Mouse (Mus musculus) embryonic stem cell, embryonic (primary cell): ENCODE measurements at regions not wholly inside any gene's neighbourhood (a gene's known extent, or its start where the extent isn't known, plus 50 kb on each side); places are given as distances from the start of the nearest gene placed in this dataset.

Experiments
- CTCF ChIA-PET, 4 experiments: fragments of 300-600 bp in 2 of 4; fragments of 350-600 bp in 2 of 4; sonication (Branson Sonifier 250); formaldehyde crosslinking; loops; one replicate each; lab custom pipeline; 2022; ENCODE audit warnings: inconsistent platforms in 2 of 4; lab: Charles Lee
- POLR2A ChIA-PET, 4 experiments: fragments of 300-600 bp in 2 of 4; fragments of 350-600 bp in 2 of 4; sonication (Branson Sonifier 250); formaldehyde crosslinking; loops; one replicate each; lab custom pipeline; 2022; ENCODE audit warnings: antibody characterized with exemption in 4 of 4, inconsistent platforms in 1 of 4; lab: Charles Lee

DNA sequence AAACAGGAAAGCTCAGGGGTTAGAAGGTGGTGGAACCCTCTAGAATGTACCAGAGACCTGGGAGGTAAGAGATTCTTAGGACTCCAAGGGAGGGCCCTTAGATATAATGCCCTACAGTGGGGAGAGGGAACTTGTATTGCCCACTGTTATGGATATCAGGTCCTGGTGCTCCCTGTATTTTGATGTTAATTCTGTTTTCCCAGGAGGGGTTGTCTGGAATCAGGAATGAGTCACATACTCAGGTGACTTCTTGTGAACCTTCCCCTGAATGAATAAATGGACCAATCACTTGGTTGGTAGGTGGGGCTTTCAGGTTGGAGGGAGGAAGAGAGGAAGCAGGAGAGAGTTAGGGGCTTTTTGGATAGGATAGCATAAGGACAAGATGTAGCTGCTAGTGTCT lies 533.8 kb upstream of the Htr2c start:
- ChIA-PET POLR2A (no interaction called here), CTCF (no interaction called here)

DNA sequence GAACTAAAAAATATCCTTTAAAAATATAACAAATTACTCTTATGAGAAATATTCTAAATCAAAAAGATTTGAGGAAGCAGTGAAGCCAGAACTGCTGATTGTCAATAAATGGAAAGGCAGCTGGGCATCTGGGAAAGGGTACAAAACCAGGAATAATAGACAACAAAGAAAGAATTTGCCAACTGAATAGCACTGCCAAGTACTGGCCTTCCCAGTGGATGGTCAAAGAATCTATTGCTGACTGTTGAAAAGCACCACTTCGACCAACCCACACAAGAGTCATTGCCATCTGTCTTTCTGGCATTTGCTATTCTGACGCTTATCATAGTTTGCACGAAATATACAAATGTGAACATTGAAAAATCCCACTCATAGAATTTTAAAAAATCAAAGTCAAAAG lies 502.4 kb upstream of the Htr2c start:
- CTCF ChIA-PET: no interaction called here
- POLR2A ChIA-PET: no interaction called here

DNA sequence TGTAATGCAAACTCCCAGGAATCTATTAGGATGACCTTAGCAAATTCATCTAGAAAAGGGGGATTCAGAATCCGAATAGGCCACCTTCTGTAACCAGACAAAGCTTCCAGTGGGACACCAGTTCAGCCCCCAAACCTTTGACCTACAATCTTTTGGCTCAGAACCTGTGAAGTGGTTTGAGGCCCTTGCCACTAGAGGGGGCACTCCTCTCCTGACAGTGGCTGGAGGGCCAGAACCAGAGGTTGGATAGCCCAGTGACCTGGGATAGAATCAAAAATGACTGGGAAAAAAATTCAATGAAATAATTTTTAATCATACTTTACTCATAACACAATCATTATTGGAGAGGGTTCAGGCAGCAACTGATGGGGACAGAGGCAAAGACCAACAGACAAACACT lies 484.7 kb upstream of the Htr2c start:
- POLR2A ChIA-PET: no interaction called here

DNA sequence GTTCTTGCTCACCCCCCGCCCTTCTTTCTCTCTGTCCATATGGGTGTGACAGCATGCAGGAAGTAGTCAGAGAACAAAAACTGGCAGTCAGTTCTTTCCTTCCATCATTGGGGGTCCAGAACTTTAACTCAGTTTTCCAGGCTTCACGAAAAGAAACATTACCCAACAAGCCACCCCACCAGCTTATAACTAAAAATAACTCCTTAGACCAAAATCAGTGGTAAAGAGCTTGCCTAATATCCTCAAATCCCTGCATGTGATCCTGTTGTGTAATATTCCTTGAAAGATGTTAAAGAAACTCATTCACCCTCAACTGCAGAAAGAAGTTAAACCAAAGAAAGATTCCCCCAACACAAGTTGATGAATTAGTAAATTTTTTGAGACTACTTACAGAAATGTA lies 449.8 kb upstream of the Htr2c start:
- POLR2A ChIA-PET: no interaction called here

More for the DNA sequence above, 484.7 kb upstream of the Htr2c start:
- CTCF ChIA-PET: no interaction called here

DNA sequence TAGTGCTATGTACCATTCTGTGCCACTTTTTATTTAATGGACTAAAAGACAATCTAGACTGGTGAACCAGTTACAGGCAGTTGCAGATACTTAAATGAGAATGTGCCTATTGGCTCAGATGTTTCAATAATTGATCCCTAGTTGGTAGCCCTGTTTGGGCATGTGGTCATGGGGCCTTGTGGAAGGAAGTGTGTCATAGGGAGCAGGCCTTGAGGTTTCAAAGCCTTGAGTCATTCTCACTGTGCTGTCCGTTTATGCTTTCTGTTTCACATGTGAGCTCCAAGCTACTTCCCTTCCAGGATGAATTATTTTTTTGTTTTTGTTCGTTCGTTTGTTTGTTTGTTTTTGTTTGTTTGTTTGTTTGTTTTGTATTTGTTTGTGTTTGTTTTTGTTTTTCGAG lies 449.1 kb upstream of the Htr2c start:
- ChIA-PET POLR2A (no interaction called here), CTCF (no interaction called here)

More for the DNA sequence above, 449.8 kb upstream of the Htr2c start:
- CTCF ChIA-PET: no interaction called here

DNA sequence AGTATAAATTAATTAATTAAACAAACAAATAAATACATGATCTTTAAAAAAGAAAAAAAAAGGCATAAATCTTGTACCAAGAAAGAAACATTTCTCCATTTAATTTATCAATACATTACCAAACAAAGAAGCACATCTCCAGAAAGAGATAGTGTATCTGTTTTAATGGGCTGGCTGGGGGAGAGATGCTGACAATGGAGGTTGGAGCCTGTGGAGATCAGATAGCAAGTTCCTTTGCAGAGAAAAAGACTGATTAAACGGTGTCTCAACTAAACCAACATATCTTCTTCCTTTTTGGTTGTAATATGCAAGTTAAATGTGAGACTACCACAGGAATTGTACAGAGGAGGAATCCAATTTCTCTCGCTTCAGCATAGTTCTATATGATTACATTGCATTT lies 433.5 kb upstream of the Htr2c start:
- POLR2A ChIA-PET: no interaction called here
- CTCF ChIA-PET: no interaction called here

DNA sequence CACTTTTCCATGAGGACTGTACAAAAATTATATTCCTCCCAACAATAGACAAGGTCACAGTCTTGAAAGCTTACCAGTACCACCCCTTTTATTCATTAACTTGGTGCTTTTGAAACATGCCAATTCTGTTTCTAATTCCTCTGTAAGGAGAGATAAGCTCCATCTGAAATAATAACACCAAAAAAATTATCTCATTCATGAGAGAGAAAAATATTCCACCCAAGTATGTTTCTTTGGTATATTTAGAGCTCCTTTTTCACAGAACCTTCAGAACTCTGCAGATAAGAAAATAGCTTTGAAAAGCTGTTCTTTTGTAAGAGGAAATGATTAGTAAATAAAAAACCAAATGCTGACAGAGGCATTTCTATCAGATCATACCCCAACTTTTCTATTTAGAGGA lies 424.5 kb upstream of the Htr2c start:
- POLR2A ChIA-PET: no interaction called here
- CTCF ChIA-PET: no interaction called here

DNA sequence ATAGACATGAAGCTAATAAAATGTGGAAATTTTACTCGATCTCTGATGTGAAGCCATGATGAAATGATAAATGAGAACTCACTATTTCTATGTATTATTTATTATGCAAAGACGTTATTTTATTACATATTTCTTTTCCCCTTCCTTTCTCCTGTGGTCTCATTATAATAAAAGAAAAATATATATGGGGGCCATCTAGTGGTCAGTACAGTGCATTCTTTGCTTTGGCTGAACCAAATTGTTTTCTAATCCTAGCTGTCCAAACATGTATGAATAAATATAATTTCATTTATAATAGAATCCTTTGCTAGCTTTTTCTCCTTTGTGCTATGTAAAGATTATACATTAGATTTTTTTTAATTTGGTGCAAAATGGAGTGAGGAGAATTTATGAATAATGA lies 403.7 kb upstream of the Htr2c start:
- POLR2A ChIA-PET: no interaction called here
- CTCF ChIA-PET: interaction anchor here in 1 of 4 experiments (0.6 kb wide), 1 partner anchor 492 kb away, joined by 3 read pairs; no protein-coding TSS in a partner anchor
